Mouse (Mus musculus) G1E (cell line): Measurements from ENCODE around the gene Slc7a14.

Experiments
- CTCF ChIP-seq: IDR thresholded peaks from 2 replicates; pipeline ENCODE4 v1.5.1; 2012; ENCODE audit warnings: low read depth, low read length, inconsistent platforms, mixed read lengths
- TAL1 ChIP-seq: conservative IDR thresholded peaks from 2 replicates; pipeline ENCODE4 v1.6.1; 2012; ENCODE audit warnings: low read depth, low read length, inconsistent platforms, mixed read lengths

GRCm38 (mm10) chr3:31263535-31263934 lies 46.6 kb downstream of the Slc7a14 start:
- TF ChIP-seq CTCF (no peak), TAL1 (no peak)
